Mouse (Mus musculus) midbrain, embryonic 10.5 days (tissue): ENCODE results near the gene Ptpn5. TPM values are rescaled to one million over a fixed set of nuclear protein-coding genes. Genes with fewer than 3 reads are reported as not detected.
A peak's percentile ranks its signal among the peaks of the same experiment; 100 is the strongest.

ENCODE experiments used
- DNase-seq: peaks from one replicate; pipeline ENCODE4 v3.0.0-alpha.2; 2017; ENCODE audit warnings: low spot score
- H3K27ac ChIP-seq: fragments of 300-500 bp; sonication (generic); replicated peaks from 2 replicates; pipeline ENCODE4 v1.5.1; 2016; ENCODE audit warnings: mild to moderate bottlenecking
- H3K27me3 ChIP-seq: fragments of 300-500 bp; sonication (generic); 2 replicates; pipeline ENCODE4 v1.6.1; 2016; ENCODE audit warnings: low read depth, mild to moderate bottlenecking; ENCODE audit not compliant: poor library complexity, severe bottlenecking
- H3K36me3 ChIP-seq: fragments of 300-500 bp; sonication (generic); 2 replicates; pipeline ENCODE4 v1.6.1; 2016; ENCODE audit warnings: mild to moderate bottlenecking, moderate library complexity
- H3K4me1 ChIP-seq: fragments of 300-500 bp; sonication (generic); 2 replicates; pipeline ENCODE4 v1.6.1; 2016
- H3K4me3 ChIP-seq: fragments of 300-500 bp; sonication (generic); 2 replicates; pipeline ENCODE4 v1.5.1; 2016; ENCODE audit warnings: mild to moderate bottlenecking, moderate library complexity
- H3K9me3 ChIP-seq: fragments of 300-500 bp; sonication (generic); replicated peaks from 2 replicates; pipeline ENCODE4 v1.6.1; 2016; ENCODE audit warnings: mild to moderate bottlenecking
- WGBS: fragments of 180-500 bp; shearing (Covaris S2); methylation state at CpG from one replicate; pipeline ENCODE4 v1.1.7; 2016; 5-methylcytosine and 5-hydroxymethylcytosine counted together
- microRNA-seq: library from miRNA; unstranded; fragments of <30 nt; microRNA quantifications from one replicate; pipeline ENCODE4, GENCODE M21; 2017
- polyA plus RNA-seq: library from polyadenylated mRNA; unstranded; fragments of >200 nt; fragmentation: Nextera tagmentation; extraction: Ambion mirVana; gene quantifications from 2 replicates; pipeline ENCODE4 v1.2.1, GENCODE M21; 2016

Ptpn5 gene
- polyA plus RNA-seq, 1 experiment from 2014 or later = 6.6 TPM

DNA sequence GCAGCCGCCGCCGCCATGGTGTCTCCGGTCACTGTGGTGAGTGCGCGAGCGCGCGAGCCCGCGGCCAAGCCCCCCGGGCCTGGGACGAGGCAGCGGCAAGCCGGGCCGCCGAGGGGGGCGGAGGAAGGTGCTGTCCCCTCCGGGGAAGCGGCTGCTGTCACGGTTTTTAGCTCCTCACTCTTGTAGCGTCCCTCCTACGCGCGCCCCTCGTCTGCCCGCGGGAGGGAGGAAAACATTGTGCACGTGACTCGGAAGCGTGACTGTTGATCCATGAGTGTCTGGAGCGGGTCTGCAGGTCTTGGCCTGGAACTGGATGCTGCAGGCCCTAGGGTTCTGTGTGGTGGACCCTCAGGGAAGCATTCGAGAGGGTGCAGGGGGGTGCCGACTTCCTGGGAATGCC, 82.7 kb downstream of the Ptpn5 start:
- H3K4me3 ChIP-seq = peak overlapping the region; percentile 95
- under 1% methylated on average over 34 of the region's 34 CpGs for WGBS
- H3K27me3 ChIP-seq = peaks cover 10% of the 10 kb centered on the region; the same call in 1 of the 2 replicates
- peaks cover 13% of the 10 kb centered on the region for H3K36me3 ChIP-seq
- H3K9me3 ChIP-seq = no peaks in the 10 kb centered on the region
- H3K4me1 ChIP-seq = peaks cover 22% of the 10 kb centered on the region
- no peak for DNase-seq
- peak overlapping the region; percentile 95 for H3K27ac ChIP-seq

DNA sequence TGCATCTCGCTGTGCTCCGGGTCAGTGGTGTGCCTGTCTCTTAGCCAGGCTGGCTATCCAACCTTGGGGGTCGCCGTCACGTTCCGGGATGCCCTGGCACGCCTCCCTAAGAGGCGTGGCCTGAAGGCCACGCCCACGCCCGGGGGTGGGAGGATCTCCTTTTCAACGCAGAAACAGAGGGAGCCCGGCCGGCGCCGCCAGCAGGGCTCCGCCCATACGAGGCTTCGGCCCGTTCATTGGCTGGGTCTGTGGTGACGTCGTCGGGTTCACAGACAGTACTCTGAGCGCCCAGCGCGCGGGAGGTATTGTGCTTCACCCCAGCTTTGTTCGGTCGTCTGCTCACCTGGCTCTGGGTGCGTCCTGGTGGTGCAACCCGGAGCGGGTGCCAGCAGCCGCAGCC, 83.1 kb downstream of the Ptpn5 start, which contains the start of gene Tmem86a:
Gene Tmem86a (plus strand): TSS at position 236 of the 400 bp plus-strand sequence.
- H3K27me3 ChIP-seq = peaks cover 10% of the 10 kb centered on the region; the same call in 1 of the 2 replicates
- peak within 1 kb of the TSS; percentile 95 for H3K4me3 ChIP-seq
- no peaks in the 10 kb centered on the region for H3K9me3 ChIP-seq
- peak within 1 kb of the TSS; percentile 95 for H3K27ac ChIP-seq
- H3K4me1 ChIP-seq = peaks cover 22% of the 10 kb centered on the region
- WGBS = under 1% methylated on average over 33 of the region's 33 CpGs
- H3K36me3 ChIP-seq = peaks cover 13% of the 10 kb centered on the region
- DNase-seq = peak; percentile 97

DNA sequence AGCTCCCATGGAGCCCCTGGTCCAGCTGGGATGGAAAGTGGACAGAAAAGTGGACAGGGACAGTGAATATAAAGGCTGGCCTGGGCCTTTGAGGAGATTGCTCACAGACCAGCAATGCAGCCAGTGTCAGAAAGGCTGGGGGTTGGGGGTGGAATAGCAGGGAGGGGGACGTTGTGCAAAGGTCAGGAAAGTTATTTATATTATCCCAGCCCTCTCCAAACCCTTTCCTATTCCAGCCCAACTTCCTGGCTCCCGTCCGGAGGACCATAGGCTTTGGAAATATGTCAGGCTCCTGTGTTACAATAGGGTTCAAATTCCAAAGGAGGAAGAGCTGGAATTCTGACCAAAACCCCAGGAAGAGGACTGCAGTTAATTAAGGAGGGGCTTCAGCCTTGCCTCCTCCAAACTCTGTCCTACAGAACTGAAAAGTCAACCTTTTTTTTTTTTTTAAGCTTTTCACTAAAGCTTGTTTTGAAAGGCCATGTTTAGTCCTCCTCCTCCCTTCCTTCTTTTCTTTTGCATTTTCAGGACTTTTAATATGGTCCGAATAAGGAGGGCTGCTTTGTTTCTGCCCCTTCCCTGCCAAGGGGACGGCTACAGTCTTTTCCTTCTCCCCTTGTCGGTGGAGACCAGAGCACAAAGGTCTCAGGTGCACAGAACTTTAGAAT, 90.5 kb downstream of the Ptpn5 start:
- H3K27ac ChIP-seq = no peak overlapping the region; the same call in 1 of the 2 replicates

DNA sequence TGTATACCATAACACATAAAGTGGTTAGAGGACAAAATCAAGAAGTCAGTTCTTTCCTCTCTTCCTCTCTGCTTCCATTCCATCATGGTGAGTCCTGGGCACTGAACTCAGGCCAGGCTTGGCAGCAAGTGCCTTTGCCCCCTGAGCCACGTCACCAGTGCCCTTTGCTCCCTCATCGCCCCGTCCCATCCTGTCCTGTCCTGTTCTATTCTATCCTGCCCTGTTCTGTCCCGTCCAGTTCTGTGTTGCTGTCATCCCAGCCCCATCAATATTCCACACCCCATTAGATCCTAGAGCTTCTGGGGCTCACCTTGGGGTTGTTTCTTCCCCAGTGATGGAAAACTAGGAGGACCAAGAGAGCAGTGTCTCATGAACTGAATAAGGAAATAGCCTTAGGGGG, 91.4 kb downstream of the Ptpn5 start:
- WGBS = 86% methylated on average over 4 of the region's 4 CpGs
- no peak overlapping the region for H3K27ac ChIP-seq
- no peak for DNase-seq

More for the DNA sequence above, 90.5 kb downstream of the Ptpn5 start:
- Histone ChIP-seq H3K27me3 (no peaks in the 10 kb centered on the region), H3K4me3 (no peak overlapping the region), H3K9me3 (no peaks in the 10 kb centered on the region), H3K4me1 (peaks cover 6% of the 10 kb centered on the region; the same call in 1 of the 2 replicates), H3K36me3 (no peaks in the 10 kb centered on the region)
- no peak for DNase-seq
- WGBS = 55% methylated on average over 6 of the region's 6 CpGs

DNA sequence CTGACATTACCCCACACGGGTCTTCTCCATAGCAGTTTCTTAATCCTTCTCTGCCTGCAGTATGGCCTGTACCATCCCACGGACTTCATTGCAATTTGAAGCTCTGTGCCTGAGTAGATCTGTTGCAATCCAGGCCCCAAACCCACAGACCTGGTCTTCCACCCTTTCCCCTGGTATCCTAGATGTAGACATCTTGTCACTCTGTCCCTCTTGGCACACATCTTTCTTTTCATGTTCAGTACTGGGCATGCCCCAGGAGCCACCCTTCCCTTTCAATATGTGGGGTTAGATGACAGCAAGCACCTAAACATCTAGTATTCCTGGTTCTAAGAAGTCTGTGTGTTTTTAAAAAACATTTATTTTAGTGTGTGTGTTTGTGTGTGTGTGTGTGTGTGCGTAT, 91.8 kb downstream of the Ptpn5 start:
- H3K9me3 ChIP-seq = no peaks in the 10 kb centered on the region
- 88% methylated on average over 3 of the region's 3 CpGs for WGBS
- no peak overlapping the region for H3K4me3 ChIP-seq
- no peaks in the 10 kb centered on the region for H3K27me3 ChIP-seq
- H3K4me1 ChIP-seq = peaks cover 6% of the 10 kb centered on the region; the same call in 1 of the 2 replicates
- no peaks in the 10 kb centered on the region for H3K36me3 ChIP-seq
- no peak for DNase-seq
- no peak overlapping the region for H3K27ac ChIP-seq

More for the DNA sequence above, 91.4 kb downstream of the Ptpn5 start:
- H3K9me3 ChIP-seq = no peaks in the 10 kb centered on the region
- no peaks in the 10 kb centered on the region for H3K36me3 ChIP-seq
- peaks cover 6% of the 10 kb centered on the region; the same call in 1 of the 2 replicates for H3K4me1 ChIP-seq
- H3K27me3 ChIP-seq = no peaks in the 10 kb centered on the region
- H3K4me3 ChIP-seq = no peak overlapping the region

DNA sequence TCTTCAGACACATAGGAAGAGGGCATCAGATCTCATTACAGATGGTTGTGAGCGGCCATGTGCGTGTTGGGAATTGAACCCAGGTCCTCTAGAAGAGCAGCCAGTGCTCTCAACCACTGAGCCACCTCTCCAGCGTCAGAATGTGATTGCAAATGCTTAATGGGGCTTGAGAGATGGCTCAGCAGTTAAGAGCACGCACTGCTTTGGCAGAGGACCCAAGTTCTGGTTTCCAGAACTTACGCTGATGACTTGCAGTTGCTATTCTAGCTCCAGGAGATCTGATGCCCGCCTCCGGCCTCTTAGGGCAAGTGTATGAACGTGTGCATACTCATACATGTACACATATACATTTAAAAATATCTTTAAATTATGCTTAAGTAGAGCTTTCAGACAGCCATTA, 98.1 kb downstream of the Ptpn5 start:
- DNase-seq = no peak
- Histone ChIP-seq H3K9me3 (no peaks in the 10 kb centered on the region), H3K36me3 (no peaks in the 10 kb centered on the region), H3K4me3 (no peak overlapping the region), H3K27ac (no peak overlapping the region), H3K27me3 (no peaks in the 10 kb centered on the region), H3K4me1 (no peaks in the 10 kb centered on the region)
- 81% methylated on average over 8 of the region's 8 CpGs for WGBS

DNA sequence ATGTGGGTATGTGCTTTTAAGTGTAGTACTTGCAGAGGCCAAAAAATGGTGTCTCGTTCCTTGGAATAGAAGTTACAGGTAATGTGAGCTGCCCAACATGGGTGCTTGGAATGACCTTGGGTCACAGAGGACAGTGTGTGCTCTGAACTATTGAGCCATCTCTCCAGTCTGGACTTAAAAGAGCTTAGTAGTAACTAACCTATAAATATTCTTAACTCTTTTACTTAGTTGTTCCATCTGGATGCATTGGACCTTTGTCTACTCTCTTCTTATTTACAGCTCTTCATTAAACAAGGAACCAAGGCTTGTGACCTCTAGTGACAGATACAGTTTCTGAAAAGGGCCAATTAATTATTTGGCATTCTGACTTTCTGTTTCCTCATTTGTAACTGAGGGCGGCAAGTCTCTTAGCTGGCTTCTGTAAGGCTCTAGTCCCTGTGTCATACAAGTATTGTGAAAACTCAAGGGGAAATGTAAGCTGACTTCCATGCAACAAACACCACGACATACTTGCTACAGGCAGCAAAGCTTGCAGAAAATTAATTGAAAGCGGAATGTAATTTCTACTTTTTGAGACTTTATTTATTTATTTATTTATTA, 98.6 kb downstream of the Ptpn5 start:
- 88% methylated on average over 4 of the region's 4 CpGs for WGBS
- Histone ChIP-seq H3K4me3 (no peak overlapping the region), H3K9me3 (no peaks in the 10 kb centered on the region), H3K4me1 (no peaks in the 10 kb centered on the region), H3K27ac (no peak overlapping the region), H3K36me3 (no peaks in the 10 kb centered on the region), H3K27me3 (no peaks in the 10 kb centered on the region)
- DNase-seq = no peak

DNA sequence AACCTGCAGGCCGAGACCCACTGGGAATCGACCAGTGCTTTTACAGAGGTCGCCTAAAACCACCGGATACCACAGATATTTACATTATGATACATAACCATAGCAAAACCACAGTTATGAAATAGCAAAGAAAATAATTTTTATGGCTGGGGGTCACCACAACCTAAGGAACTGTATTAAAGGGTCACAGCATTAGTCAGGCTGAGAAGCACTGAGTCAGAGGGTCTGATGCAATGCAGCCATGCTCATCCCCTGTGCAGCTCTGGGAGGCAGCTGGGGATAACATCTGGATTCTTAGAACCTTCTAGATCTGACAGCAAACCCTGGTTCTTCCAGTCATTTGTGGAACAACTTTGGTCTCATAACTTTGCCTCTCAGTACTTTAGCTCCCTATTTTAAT, 102.1 kb downstream of the Ptpn5 start:
- Histone ChIP-seq H3K9me3 (no peaks in the 10 kb centered on the region), H3K36me3 (no peaks in the 10 kb centered on the region), H3K27me3 (no peaks in the 10 kb centered on the region), H3K4me3 (no peak overlapping the region), H3K4me1 (no peaks in the 10 kb centered on the region), H3K27ac (no peak overlapping the region)
- 88% methylated on average over 4 of the region's 4 CpGs for WGBS
- no peak for DNase-seq

DNA sequence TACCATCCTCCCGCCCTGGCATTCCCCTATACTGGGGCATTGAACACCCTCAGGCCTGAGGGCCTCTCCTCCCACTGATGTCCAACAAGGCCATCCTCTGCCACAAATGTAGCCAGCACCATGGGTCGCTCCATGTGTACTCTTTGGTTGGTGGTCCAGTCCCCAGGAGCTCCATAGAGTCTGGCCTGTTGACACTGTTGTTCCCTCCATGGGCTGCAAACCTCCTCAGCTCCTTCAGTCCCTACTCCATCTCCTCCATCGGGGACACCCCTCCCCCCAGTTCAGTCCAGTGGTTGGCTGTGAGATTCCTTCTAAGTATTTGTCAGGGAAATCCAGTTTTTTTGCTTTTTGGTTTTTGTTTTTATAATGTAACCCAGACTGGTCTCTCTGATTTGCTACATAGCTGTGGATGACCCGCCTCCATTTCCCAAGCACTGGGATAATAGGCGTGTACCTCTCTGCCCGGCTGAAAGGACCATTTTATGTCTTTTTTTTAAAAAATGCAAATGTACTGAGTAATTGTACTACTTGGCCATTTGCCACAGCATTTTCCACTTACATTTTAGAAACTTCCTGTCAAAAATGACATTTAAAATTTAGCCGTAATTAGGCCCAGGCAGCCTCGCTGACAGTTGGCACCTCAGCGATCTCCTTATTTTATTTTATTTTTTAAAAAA, 102.8 kb downstream of the Ptpn5 start:
- no peaks in the 10 kb centered on the region for H3K9me3 ChIP-seq
- no peak for DNase-seq
- WGBS = 90% methylated on average over 9 of the region's 9 CpGs

More for the DNA sequence above, 102.8 kb downstream of the Ptpn5 start:
- Histone ChIP-seq H3K27ac (no peak overlapping the region), H3K4me1 (no peaks in the 10 kb centered on the region), H3K4me3 (no peak overlapping the region), H3K27me3 (no peaks in the 10 kb centered on the region), H3K36me3 (no peaks in the 10 kb centered on the region)

Small RNA genes lying within 50 kb of the gene (microRNA-seq; reads per million reads assigned to microRNA genes)
- not detected for gene Mir7056

Other genes with a start within 250 kb of the Ptpn5 start
- 265 and 310 TPM in 2 replicates for gene Tsg101, start 213.7 kb downstream of the Ptpn5 start, polyA plus RNA-seq
- gene Uevld, start 175.2 kb downstream of the Ptpn5 start, polyA plus RNA-seq = 13.5 and 14.3 TPM in 2 replicates
- gene Gm9999, start 150.1 kb downstream of the Ptpn5 start, polyA plus RNA-seq = not detected in 2 replicates
- gene Spty2d1, start 125.3 kb downstream of the Ptpn5 start, polyA plus RNA-seq = 11.1 and 12.8 TPM in 2 replicates
- 12.5 and 12.8 TPM in 2 replicates for gene Tmem86a, start 83.1 kb downstream of the Ptpn5 start, polyA plus RNA-seq
- not detected in 2 replicates for gene Mrgpra6, start 71.2 kb upstream of the Ptpn5 start, polyA plus RNA-seq
- gene Mrgpra9, start 119.2 kb upstream of the Ptpn5 start, polyA plus RNA-seq = not detected in 2 replicates
- not detected in 2 replicates for gene Mrgpra1, start 220.6 kb upstream of the Ptpn5 start, polyA plus RNA-seq